Mouse (Mus musculus) midbrain, embryonic 13.5 days (tissue): ENCODE results near the gene Gfod1. TPM values are rescaled to one million over a fixed set of nuclear protein-coding genes. Genes with fewer than 3 reads are reported as not detected.

ENCODE experiments used
- ATAC-seq: fragments of 200-750 bp; cut with Nextera tagmentation; 2 replicates; pipeline ENCODE4 v1.8.0; 2017; ENCODE audit warnings: mild to moderate bottlenecking, moderate TSS enrichment, moderate library complexity
- H3K27ac ChIP-seq: fragments of 300-500 bp; sonication (generic); 2 replicates; pipeline ENCODE4 v1.5.1; 2015; ENCODE audit warnings: inconsistent platforms, mild to moderate bottlenecking, moderate library complexity
- H3K27me3 ChIP-seq: fragments of 300-500 bp; sonication (generic); 2 replicates; pipeline ENCODE4 v1.6.1; 2015; ENCODE audit warnings: mild to moderate bottlenecking, inconsistent platforms
- H3K36me3 ChIP-seq: fragments of 300-500 bp; sonication (generic); 2 replicates; pipeline ENCODE4 v1.6.1; 2015; ENCODE audit warnings: mild to moderate bottlenecking, inconsistent platforms
- H3K4me1 ChIP-seq: fragments of 300-500 bp; sonication (generic); replicated peaks from 2 replicates; pipeline ENCODE4 v1.6.1; 2015; ENCODE audit warnings: inconsistent platforms
- H3K4me2 ChIP-seq: fragments of 300-500 bp; sonication (generic); replicated peaks from 2 replicates; pipeline ENCODE4 v1.6.1; 2015; ENCODE audit warnings: moderate library complexity, mild to moderate bottlenecking, inconsistent platforms
- H3K4me3 ChIP-seq: fragments of 300-500 bp; sonication (generic); replicated peaks from 2 replicates; pipeline ENCODE4 v1.5.1; 2015; ENCODE audit warnings: mild to moderate bottlenecking, inconsistent platforms
- H3K9ac ChIP-seq: fragments of 300-500 bp; sonication (generic); replicated peaks from 2 replicates; pipeline ENCODE4 v1.6.1; 2015; ENCODE audit warnings: mild to moderate bottlenecking, inconsistent platforms
- H3K9me3 ChIP-seq: fragments of 300-500 bp; sonication (generic); 2 replicates; pipeline ENCODE4 v1.6.1; 2016; ENCODE audit warnings: mild to moderate bottlenecking, inconsistent platforms
- WGBS: fragments of 180-500 bp; shearing (Covaris S2); methylation state at CpG from one replicate; pipeline ENCODE4 v1.1.7; 2015; 5-methylcytosine and 5-hydroxymethylcytosine counted together
- polyA plus RNA-seq: library from polyadenylated mRNA; unstranded; fragments of >200 nt; fragmentation: Nextera tagmentation; extraction: Ambion mirVana; gene quantifications from 2 replicates; pipeline ENCODE4 v1.2.1, GENCODE M21; 2015

Gfod1 gene
- polyA plus RNA-seq, 1 experiment from 2014 or later, result 1.7 TPM

DNA sequence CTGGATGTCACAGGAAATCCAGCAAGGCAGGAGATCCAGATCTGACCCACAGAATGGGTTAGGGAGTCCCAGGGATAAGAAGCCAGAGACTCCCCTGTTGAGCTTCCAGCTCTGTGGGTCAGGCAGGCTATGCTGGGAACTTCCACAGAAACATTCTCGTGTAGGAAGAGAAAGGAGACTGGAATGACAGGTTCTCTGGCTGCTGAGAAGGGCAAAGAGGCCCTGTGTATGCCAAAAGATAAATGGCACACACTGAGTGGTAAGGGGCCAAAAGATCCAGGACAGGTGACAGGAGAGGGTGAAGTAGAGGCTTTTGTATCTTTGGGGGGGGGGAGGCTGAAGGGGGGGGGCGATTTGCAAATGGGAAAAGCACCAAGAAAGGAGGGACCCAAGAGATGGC, 112.7 kb downstream of the Gfod1 start:
- Histone ChIP-seq H3K4me2 (peak overlapping the region; percentile 30; the same call in 1 of the 2 replicates), H3K4me3 (no peak overlapping the region), H3K27me3 (no peaks in the 10 kb centered on the region), H3K9ac (no peak overlapping the region), H3K36me3 (no peaks in the 10 kb centered on the region), H3K9me3 (no peaks in the 10 kb centered on the region), H3K4me1 (peaks cover 4% of the 10 kb centered on the region), H3K27ac (no peak overlapping the region)
- ATAC-seq, result no peak
- 26% methylated on average over 2 of the region's 2 CpGs for WGBS

DNA sequence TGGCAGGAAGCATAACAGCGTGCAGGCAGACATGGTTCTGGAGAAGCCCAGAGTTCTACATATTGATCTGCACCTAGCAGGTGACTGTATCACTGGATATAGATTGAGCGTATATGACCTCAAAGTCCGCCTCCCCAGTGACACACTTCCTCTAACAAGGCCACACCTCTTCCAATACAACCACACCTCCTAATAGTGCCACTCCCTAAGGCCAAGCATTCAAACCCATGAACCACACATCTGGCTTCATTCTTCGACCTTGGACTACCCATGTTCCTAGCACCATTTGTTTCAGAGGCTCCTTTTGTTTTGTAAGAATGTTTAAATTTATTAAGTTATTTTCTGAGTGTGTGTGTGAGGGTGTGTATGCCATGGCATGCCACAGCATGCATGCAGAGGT, 116.2 kb downstream of the Gfod1 start:
- no peak overlapping the region for H3K27ac ChIP-seq
- 97% methylated on average over 4 of the region's 4 CpGs for WGBS
- ATAC-seq, result no peak
- H3K4me1 ChIP-seq, result peaks cover 10% of the 10 kb centered on the region
- no peaks in the 10 kb centered on the region for H3K27me3 ChIP-seq
- H3K9me3 ChIP-seq, result no peaks in the 10 kb centered on the region
- H3K4me2 ChIP-seq, result no peak overlapping the region
- no peaks in the 10 kb centered on the region for H3K36me3 ChIP-seq
- H3K9ac ChIP-seq, result no peak overlapping the region
- H3K4me3 ChIP-seq, result no peak overlapping the region

DNA sequence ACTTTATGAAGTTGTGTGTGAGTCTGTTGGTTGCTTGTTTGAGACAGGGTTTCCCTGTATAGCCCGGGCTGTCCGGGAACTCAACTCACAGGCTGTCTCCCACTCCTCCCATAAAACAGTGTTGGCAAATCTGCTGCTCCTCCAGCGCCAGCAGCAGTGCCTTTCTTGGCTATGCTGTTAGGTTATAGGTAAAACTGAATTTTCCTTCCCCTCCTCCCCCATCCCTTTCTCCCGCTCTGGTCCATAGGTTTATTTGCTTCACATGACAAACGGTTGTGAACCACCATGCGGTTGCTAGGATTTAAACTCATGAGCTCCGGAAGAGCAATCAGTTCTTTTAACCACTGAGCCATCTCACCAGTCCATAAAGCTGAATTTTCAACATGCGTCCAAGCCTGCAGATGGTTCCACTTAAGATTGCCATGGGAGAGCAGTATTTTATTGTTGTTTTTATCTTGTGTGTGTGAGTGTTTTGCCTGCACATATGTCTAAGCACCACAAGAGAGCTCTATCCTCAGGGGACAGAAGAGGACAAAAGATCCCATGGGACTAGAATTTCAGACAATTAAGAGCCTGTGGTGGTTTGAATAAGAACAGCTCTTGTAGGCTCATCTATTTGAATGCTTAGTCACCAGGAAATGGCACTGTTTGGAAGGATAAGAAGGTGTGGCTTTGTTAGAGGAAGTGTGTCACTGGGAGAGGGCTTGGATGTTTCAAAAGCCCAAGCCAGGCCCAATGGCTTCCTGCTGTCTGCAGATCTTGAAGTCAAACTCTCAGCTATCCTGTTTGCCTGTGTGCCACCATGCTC, 120.5 kb downstream of the Gfod1 start:
- ATAC-seq, result peak; percentile 73

DNA sequence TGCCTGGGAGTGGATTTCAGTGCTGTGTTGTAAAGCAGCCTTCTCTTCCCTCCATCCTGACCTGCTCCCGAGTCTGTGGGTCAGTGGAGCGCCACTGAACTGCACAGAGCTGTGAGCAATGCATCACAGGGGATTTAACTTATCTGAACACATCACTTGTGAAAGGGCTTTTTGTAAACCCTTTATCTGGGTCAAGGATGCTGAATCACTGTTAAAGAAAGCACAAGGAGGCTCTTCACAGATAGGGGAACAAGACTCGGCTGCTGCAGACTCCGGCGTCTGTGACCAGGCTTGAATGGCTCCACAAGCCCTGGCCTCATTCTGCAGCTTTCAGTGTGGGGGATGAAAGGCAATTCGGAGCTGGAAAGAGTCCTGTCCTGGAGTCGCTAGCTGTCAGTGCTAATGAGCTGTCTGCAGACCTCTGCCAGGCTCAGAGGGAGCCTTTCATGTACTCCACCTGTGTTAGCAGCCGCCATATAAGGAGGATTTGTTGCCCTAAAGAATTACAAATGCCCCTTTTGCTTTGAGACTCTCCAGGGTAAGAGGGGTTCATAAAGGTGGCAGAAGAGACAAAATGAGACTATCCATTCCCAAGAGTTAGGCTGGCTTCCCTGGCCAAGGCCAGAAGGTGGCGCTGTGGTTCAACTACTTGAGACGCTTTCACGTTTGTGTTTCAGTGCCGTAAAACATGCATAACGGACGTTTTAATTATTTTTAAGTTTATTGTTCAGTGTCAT, 121.3 kb downstream of the Gfod1 start:
- Histone ChIP-seq H3K27ac (peak overlapping the region; percentile 14; the same call in 1 of the 2 replicates), H3K4me3 (peak overlapping the region; percentile 18), H3K4me1 (peaks cover 13% of the 10 kb centered on the region), H3K27me3 (peaks cover 13% of the 10 kb centered on the region), H3K9me3 (no peaks in the 10 kb centered on the region), H3K36me3 (no peaks in the 10 kb centered on the region), H3K4me2 (peak overlapping the region; percentile 51), H3K9ac (no peak overlapping the region; the same call in 1 of the 2 replicates)
- ATAC-seq, result peak; percentile 85
- 8% methylated on average over 14 of the region's 14 CpGs for WGBS

More for the DNA sequence above, 120.5 kb downstream of the Gfod1 start:
- no peak overlapping the region for H3K9ac ChIP-seq
- H3K4me2 ChIP-seq, result peak overlapping the region; percentile 51
- no peaks in the 10 kb centered on the region for H3K9me3 ChIP-seq
- peaks cover 11% of the 10 kb centered on the region for H3K27me3 ChIP-seq
- H3K27ac ChIP-seq, result no peak overlapping the region
- no peaks in the 10 kb centered on the region for H3K36me3 ChIP-seq
- H3K4me1 ChIP-seq, result peaks cover 13% of the 10 kb centered on the region
- whole genome bisulfite sequencing, result 49% methylated on average over 8 of the region's 8 CpGs
- H3K4me3 ChIP-seq, result peak overlapping the region; percentile 18

DNA sequence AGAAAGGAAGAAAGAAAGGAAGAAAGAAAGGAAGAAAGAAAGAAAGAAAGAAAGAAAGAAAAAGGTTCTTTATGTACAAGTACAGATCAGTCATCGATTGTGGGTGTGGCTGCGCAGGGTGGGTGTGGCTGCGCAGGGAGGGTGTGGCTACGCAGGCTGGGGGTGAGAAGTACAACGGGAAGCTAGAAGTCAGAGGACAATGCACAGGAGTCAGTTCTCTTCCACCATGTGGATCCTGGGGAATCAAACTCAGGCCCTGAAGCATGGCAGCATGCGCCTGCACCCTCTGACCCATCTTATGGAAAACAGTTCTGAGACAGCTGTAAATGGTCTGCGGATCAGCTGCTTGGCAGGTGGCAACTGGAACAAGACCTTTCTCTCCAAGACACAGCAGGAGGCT, 122.9 kb downstream of the Gfod1 start:
- H3K27me3 ChIP-seq, result peaks cover 13% of the 10 kb centered on the region
- no peak for ATAC-seq
- no peak overlapping the region for H3K4me3 ChIP-seq
- H3K4me1 ChIP-seq, result peaks cover 13% of the 10 kb centered on the region
- H3K9me3 ChIP-seq, result no peaks in the 10 kb centered on the region
- H3K4me2 ChIP-seq, result no peak overlapping the region
- 62% methylated on average over 7 of the region's 7 CpGs for WGBS
- no peak overlapping the region for H3K9ac ChIP-seq
- no peaks in the 10 kb centered on the region for H3K36me3 ChIP-seq
- H3K27ac ChIP-seq, result no peak overlapping the region

DNA sequence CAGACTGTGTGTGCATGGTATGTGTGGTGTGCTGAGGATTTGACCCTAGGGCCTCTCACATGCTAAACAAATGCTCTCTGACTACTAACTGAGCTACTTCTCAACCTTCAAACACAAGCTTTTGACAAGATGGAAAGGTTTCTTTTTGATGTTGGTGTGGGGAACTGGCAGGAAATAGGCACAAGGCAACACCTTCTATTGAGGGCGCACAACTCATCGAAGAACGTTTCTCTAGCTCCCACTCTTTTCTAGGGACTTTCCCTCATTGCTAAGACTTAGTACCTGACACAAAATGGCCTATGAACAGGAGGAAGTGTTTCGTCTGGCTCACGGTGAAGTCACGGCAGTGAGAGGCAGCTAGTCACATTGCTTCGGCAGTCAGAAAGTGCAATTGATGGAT, 126.7 kb downstream of the Gfod1 start:
- ATAC-seq, result no peak
- no peak overlapping the region for H3K4me3 ChIP-seq
- WGBS, result 95% methylated on average over 7 of the region's 7 CpGs
- no peaks in the 10 kb centered on the region for H3K9me3 ChIP-seq
- peaks cover 5% of the 10 kb centered on the region for H3K4me1 ChIP-seq
- H3K27me3 ChIP-seq, result peaks cover 17% of the 10 kb centered on the region
- no peak overlapping the region for H3K9ac ChIP-seq
- no peaks in the 10 kb centered on the region for H3K36me3 ChIP-seq
- H3K4me2 ChIP-seq, result no peak overlapping the region
- H3K27ac ChIP-seq, result no peak overlapping the region

DNA sequence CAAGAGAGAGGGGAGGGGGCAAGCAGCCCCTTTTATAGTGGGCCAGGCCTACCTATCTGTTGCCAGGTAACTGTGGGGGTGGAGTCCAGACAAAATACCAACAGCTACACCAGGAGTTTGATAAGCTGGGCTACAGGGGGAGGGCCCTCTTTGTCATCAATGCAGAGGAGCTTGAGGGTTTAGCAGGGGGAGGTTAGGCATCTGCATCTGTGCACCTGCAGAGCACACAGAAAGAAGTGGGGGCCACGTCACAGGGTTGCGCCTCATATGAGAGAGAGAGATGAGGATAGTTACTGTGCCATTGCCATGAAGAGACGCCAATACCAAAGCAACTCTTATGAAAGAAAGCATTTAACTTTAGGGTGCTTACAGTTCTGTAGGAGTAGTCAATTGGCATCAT, 127.3 kb downstream of the Gfod1 start:
- Histone ChIP-seq H3K9me3 (no peaks in the 10 kb centered on the region), H3K27me3 (peaks cover 14% of the 10 kb centered on the region), H3K4me3 (no peak overlapping the region), H3K4me2 (no peak overlapping the region), H3K9ac (no peak overlapping the region), H3K27ac (no peak overlapping the region), H3K36me3 (no peaks in the 10 kb centered on the region), H3K4me1 (peaks cover 8% of the 10 kb centered on the region)
- ATAC-seq, result no peak
- WGBS, result 92% methylated on average over 3 of the region's 3 CpGs

DNA sequence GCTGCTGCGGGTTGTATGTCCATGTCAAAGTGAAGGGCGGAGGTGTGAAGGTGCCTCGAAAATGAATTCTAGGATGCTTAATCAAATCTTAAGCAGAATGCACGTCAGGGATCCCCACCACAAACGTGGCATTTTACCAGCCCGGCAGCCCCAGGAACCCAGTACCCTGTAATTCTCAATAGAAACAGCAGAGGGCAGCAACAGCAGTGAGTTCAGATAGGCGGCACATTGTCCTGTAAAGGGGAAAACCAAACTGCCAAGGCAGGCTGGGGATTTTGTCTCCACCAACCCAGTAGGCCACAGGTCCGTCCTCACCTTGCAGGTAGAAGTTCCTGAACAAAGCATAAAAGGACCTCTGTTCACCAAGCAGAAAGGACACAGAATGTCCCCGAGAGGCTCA, 130.7 kb downstream of the Gfod1 start:
- no peaks in the 10 kb centered on the region for H3K9me3 ChIP-seq
- no peak for ATAC-seq
- H3K4me2 ChIP-seq, result no peak overlapping the region
- no peak overlapping the region for H3K9ac ChIP-seq
- H3K4me3 ChIP-seq, result no peak overlapping the region
- 0 out of 2 replicates have a peak, but pooled peaks cover 4% of the 10 kb centered on the region for H3K27me3 ChIP-seq
- H3K27ac ChIP-seq, result no peak overlapping the region
- peaks cover 11% of the 10 kb centered on the region for H3K4me1 ChIP-seq
- WGBS, result 14% methylated on average over 9 of the region's 9 CpGs
- H3K36me3 ChIP-seq, result peaks cover 7% of the 10 kb centered on the region; the same call in 1 of the 2 replicates

DNA sequence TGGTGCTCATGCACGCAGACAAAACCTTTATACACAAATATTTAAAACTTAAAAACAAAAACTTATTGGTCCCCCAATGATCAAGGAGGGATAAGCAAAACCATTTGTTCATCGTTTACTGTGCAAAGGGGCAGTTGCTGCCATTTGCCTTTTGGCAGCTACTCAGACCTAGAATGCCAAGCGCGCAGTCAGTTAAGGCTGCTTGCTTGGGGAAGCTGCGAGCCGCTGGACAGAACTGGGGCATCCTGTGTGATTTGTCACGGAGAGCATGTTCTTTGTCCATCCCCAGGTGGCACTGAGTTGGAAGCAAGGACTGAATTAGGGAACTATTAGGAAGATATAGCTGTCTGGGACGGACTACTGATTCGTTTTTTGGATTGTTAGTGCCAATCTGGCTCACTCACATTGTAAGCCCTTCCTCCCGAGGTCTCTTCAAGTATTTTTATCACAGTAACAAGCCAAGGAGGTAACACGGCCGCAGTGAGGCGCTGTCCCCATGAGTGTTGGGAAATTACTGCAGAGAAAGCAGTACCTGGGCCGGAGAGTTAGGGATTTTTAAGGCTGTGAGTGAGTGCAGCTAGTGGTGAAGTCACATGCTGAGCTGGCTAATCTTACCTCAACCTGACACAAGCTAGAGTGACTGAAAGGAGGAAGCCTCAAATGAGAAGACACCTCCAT, 131.8 kb downstream of the Gfod1 start:
- Histone ChIP-seq H3K36me3 (peaks cover 7% of the 10 kb centered on the region; the same call in 1 of the 2 replicates), H3K4me3 (peak overlapping the region; percentile 68), H3K4me1 (peaks cover 11% of the 10 kb centered on the region), H3K27ac (no peak overlapping the region), H3K9ac (peak overlapping the region; percentile 88; the same call in 1 of the 2 replicates), H3K9me3 (no peaks in the 10 kb centered on the region), H3K27me3 (0 out of 2 replicates have a peak, but pooled peaks cover 4% of the 10 kb centered on the region), H3K4me2 (peak overlapping the region; percentile 68)
- WGBS, result 42% methylated on average over 14 of the region's 14 CpGs
- ATAC-seq, result no peak

DNA sequence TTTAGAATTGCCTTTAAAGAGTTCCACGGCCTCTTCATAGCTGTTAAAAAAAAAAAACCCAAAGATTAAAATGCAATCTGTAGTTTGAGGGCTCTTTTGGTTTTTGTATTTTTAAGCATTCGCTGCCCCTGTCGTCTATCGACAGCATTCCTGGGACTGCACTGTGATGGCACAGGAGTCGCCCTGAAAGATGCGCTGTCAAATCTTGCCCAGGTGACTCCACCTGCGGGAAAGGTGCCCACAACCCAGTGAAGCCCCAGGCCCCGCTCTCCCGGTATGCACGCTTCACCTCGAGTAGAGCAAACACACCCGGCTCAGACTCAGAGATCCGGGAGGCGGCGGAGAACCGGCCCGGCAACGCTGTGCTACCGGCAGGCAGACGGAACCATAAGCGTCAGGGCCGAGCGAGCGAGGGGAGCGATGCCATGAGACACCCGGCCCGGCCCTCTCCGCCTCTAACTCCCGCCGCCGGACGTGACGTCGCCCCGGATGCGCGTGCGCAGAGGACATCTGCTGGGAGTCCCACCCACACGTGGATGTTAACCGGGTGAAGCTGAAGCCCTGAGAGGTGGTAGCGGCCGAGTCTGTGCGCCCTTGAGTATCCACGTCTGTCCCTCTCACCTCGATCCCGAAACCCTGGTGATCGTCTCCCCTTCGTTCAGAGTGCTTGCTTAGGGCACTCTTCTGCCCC, 132.8 kb downstream of the Gfod1 start, which contains the start of gene Tbc1d7:
TSS of gene Tbc1d7 (minus strand) at position 482 of the 691 bp plus-strand sequence.
- peak; percentile 96 for ATAC-seq
- Histone ChIP-seq H3K36me3 (peaks cover 7% of the 10 kb centered on the region; the same call in 1 of the 2 replicates), H3K4me3 (peak within 1 kb of the TSS; percentile 68), H3K9ac (peak within 1 kb of the TSS; percentile 88), H3K27ac (peak within 1 kb of the TSS; percentile 90), H3K9me3 (no peaks in the 10 kb centered on the region), H3K4me1 (peaks cover 11% of the 10 kb centered on the region), H3K27me3 (0 out of 2 replicates have a peak, but pooled peaks cover 4% of the 10 kb centered on the region), H3K4me2 (peak within 1 kb of the TSS; percentile 68)
- under 1% methylated on average over 48 of the region's 48 CpGs for WGBS

DNA sequence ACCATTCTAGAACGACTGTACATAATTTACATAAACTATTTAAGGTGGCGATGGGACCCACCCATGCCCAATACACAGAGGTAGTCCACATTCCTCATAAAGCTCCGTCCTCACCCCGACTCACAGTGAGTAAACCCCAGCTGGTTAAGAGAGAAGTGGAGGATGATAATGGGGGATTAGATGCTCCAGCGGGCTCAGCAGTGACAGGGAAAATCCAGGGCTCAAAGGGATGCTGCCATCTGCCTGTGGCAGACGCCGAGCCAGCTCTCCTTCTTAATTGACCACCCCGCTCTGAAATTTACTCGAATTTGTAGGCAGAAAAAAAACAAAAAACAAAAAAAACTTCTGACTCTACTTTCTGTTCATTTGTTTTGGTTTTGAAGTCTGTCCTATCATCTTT, 136.3 kb downstream of the Gfod1 start:
- Histone ChIP-seq H3K4me3 (no peak overlapping the region), H3K4me1 (peaks cover 11% of the 10 kb centered on the region), H3K9me3 (no peaks in the 10 kb centered on the region), H3K27me3 (0 out of 2 replicates have a peak, but pooled peaks cover 4% of the 10 kb centered on the region), H3K27ac (no peak overlapping the region), H3K4me2 (no peak overlapping the region), H3K9ac (no peak overlapping the region), H3K36me3 (peaks cover 32% of the 10 kb centered on the region)
- 52% methylated on average over 9 of the region's 9 CpGs for WGBS
- no peak for ATAC-seq
